Mouse (Mus musculus): ENCODE measurements around the gene Palm. TPM values are rescaled to one million over a fixed set of nuclear protein-coding genes. Genes with fewer than 3 reads are reported as not detected.

Gene Palm
- polyA plus RNA-seq, 1 experiment from 2014 or later: 56.8 TPM

DNA sequence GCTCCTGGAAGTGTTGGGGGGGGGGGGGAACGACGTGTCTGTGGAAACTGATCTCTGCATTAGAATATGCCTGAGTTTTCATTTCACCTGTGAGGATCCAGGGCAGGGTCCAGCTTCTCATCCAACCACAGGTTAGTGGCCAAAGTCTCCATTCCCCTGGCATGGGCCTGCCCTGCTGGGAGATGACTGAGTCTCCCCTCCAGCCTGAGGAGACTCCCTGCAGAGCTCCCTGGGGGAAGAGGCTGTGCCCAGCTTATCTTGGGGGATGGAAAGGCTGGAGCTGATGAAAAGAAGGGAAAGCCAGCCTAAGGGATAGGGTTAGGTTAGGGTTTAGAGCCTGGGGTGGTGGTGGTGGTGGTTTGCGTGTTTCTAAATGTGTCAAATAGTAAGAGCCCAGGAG lies 8.5 kb downstream of the Palm start:
- H3K27ac ChIP-seq (ENCODE audit: low read length): no peak overlapping the region

DNA sequence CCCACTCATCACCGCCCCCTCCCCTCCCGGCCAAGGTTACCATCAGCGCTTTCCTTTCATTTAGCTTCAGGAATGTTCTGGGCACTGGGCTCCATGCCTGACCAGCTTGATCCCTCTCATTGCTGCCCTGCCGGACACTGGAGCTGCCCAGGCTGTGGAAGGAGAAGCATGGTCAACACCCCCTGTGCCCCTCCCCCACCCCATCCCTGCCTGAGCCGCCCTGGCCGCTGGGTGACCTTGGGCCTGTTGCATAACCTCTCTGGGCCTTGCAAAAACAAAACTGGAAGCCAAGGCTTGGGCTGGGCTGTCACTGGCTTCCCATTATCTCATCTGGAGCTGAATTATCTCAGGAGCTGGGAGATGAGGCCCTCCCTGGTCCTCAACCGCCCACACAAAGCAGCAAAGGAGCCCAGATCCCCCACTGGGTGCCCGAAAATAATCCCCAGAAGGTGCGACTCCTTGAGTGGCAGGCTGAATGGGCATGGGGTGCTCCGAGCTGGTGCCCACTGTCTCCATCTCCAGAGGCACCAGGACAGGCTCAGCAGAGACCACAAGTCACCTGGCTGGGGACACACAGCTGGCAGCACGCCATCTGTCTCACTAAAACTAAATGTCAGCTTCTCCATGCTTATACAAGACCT lies 9.1 kb downstream of the Palm start:
- Histone ChIP-seq H3K27me3 (ENCODE audit: control insufficient read depth, insufficient read depth, low read length) (no peaks in the 10 kb centered on the region), H3K9ac (ENCODE audit: low read length) (no peak overlapping the region), H3K36me3 (ENCODE audit: control insufficient read depth, insufficient read depth, low read length) (no peaks in the 10 kb centered on the region), H3K4me1 (ENCODE audit: control insufficient read depth, insufficient read depth, low read length) (peaks cover 18% of the 10 kb centered on the region), H3K27ac (ENCODE audit: low read length) (no peak overlapping the region), H3K4me3 (replicated peaks; ENCODE audit: low read length) (no peak overlapping the region), H3K4me2 (ENCODE audit: low read depth, low read length) (no peak overlapping the region), H3K9me3 (replicated peaks; ENCODE audit: control insufficient read depth, low read length) (no peaks in the 10 kb centered on the region)
- ATAC-seq (ENCODE audit: insufficient read depth, low FRiP score): no peak
- 48% methylated on average over 11 of the region's 11 CpGs for WGBS

More for the DNA sequence above, 8.5 kb downstream of the Palm start:
- Histone ChIP-seq H3K4me1 (ENCODE audit: control insufficient read depth, insufficient read depth, low read length) (peaks cover 19% of the 10 kb centered on the region), H3K27me3 (ENCODE audit: control insufficient read depth, insufficient read depth, low read length) (no peaks in the 10 kb centered on the region), H3K9ac (ENCODE audit: low read length) (no peak overlapping the region), H3K36me3 (ENCODE audit: control insufficient read depth, insufficient read depth, low read length) (no peaks in the 10 kb centered on the region), H3K4me3 (replicated peaks; ENCODE audit: low read length) (no peak overlapping the region), H3K9me3 (replicated peaks; ENCODE audit: control insufficient read depth, low read length) (no peaks in the 10 kb centered on the region), H3K4me2 (ENCODE audit: low read depth, low read length) (no peak overlapping the region)
- WGBS: 48% methylated on average over 3 of the region's 3 CpGs
- no peak for ATAC-seq (ENCODE audit: insufficient read depth, low FRiP score)

DNA sequence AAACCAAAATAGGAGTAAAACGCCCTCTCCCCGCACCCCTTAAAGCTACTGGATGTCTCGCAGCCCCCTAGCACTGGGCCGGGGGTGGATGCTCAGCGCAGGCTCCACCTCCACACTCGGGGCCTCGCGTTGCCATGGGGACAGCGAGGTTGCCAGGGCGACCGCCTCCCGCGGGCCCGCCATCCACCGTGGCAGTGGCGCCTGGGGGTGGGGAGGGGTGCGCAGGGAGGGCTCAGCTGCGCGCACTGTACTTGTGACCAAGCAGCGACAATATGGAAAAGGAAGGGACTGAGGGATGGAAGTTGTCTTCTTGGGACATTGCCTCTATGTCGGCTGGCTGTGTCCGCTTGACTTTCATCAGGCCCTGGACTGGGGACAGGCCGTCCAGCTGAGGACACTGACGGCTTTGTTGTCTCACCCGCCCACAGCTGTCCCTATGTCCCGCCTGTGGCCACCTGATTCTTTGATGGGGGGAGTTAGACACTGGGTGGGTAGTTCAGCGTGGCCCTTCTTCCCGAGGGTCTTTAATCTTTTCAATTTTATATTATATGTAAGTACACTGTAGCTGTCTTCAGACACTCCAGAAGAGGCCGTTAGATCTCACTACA lies 10.4 kb downstream of the Palm start:
- ATAC-seq (ENCODE audit: insufficient read depth, low FRiP score): no peak
- H3K9me3 ChIP-seq (replicated peaks; ENCODE audit: control insufficient read depth, low read length): no peaks in the 10 kb centered on the region
- no peak overlapping the region for H3K27ac ChIP-seq (ENCODE audit: low read length)
- H3K27me3 ChIP-seq (ENCODE audit: control insufficient read depth, insufficient read depth, low read length): no peaks in the 10 kb centered on the region
- H3K9ac ChIP-seq (ENCODE audit: low read length): peak overlapping the region; percentile 22; the same call in 1 of the 2 replicates
- no peak overlapping the region for H3K4me3 ChIP-seq (replicated peaks; ENCODE audit: low read length)
- H3K36me3 ChIP-seq (ENCODE audit: control insufficient read depth, insufficient read depth, low read length): no peaks in the 10 kb centered on the region
- peaks cover 18% of the 10 kb centered on the region for H3K4me1 ChIP-seq (ENCODE audit: control insufficient read depth, insufficient read depth, low read length)
- peak overlapping the region; percentile 16 for H3K4me2 ChIP-seq (ENCODE audit: low read depth, low read length)
- 24% methylated on average over 29 of the region's 29 CpGs for WGBS

DNA sequence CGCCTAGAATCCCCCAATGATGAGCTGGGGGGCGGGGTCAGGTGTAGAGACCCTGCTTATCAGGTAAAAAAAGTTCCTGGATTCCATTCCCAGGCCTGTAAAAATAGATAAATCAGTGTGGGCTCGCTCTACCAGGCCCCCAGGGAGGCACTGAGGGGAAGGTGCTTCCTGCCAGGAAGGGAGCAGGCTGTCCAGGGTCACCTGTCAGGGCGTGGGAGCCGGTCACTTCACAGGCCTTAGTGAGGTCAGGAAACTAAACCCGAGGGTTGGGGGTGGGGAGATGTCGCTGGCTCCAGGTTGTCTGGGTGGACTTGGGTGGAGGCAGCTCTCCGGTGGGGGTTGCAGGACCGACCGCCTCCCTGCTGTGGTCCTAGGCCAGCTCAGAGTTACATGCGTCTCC lies 12.3 kb downstream of the Palm start:
- Histone ChIP-seq H3K9me3 (replicated peaks; ENCODE audit: control insufficient read depth, low read length) (no peaks in the 10 kb centered on the region), H3K27me3 (ENCODE audit: control insufficient read depth, insufficient read depth, low read length) (no peaks in the 10 kb centered on the region), H3K4me3 (replicated peaks; ENCODE audit: low read length) (no peak overlapping the region), H3K9ac (ENCODE audit: low read length) (no peak overlapping the region), H3K4me1 (ENCODE audit: control insufficient read depth, insufficient read depth, low read length) (peaks cover 18% of the 10 kb centered on the region), H3K27ac (ENCODE audit: low read length) (no peak overlapping the region), H3K4me2 (ENCODE audit: low read depth, low read length) (no peak overlapping the region), H3K36me3 (ENCODE audit: control insufficient read depth, insufficient read depth, low read length) (no peaks in the 10 kb centered on the region)
- WGBS: 55% methylated on average over 11 of the region's 11 CpGs
- ATAC-seq (ENCODE audit: insufficient read depth, low FRiP score): no peak

DNA sequence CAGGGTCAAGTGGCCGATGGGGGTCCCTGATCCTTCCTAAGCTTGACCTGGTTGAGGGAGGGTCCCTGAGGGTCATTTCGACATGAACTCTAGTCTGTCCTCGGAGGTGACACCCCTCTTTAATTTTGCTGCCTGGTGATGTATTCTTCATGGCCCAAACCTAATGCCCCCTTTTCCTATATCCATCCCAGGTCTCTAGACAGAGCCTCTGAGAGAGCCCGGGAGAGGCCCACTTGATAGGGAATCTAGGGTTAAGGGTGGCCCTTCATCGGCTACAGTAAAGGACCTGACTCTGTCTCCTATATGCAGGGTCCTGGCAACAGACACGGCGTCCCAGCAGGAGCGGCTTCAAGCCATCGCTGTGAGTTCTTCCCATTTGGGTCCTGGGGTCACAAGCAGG lies 13.0 kb downstream of the Palm start:
- ATAC-seq (ENCODE audit: insufficient read depth, low FRiP score): no peak
- 80% methylated on average over 9 of the region's 9 CpGs for WGBS
- Histone ChIP-seq H3K4me1 (ENCODE audit: control insufficient read depth, insufficient read depth, low read length) (peaks cover 18% of the 10 kb centered on the region), H3K9ac (ENCODE audit: low read length) (no peak overlapping the region), H3K36me3 (ENCODE audit: control insufficient read depth, insufficient read depth, low read length) (no peaks in the 10 kb centered on the region), H3K27ac (ENCODE audit: low read length) (no peak overlapping the region), H3K9me3 (replicated peaks; ENCODE audit: control insufficient read depth, low read length) (no peaks in the 10 kb centered on the region), H3K27me3 (ENCODE audit: control insufficient read depth, insufficient read depth, low read length) (no peaks in the 10 kb centered on the region), H3K4me3 (replicated peaks; ENCODE audit: low read length) (no peak overlapping the region), H3K4me2 (ENCODE audit: low read depth, low read length) (no peak overlapping the region)

DNA sequence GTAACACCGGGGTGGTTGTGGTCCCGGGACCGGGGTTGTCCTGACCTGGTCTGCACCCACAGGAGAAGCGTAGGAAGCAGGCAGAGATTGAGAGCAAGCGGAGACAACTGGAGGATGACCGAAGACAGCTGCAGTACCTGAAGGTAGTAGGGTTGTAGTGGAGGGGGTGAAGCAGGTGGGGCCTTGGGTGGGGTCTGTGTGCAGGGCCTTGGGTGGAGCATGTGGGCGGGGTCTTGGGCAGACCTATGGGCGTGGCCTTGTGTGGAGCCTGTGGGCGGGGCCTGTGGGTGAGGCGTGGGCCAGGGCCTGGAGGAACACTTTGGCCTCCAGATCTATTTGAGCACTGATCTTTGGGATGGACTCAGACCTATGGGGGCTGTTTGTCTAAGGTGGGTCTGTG lies 13.6 kb downstream of the Palm start:
- H3K4me2 ChIP-seq (ENCODE audit: low read depth, low read length): no peak overlapping the region
- H3K9ac ChIP-seq (ENCODE audit: low read length): no peak overlapping the region
- ATAC-seq (ENCODE audit: insufficient read depth, low FRiP score): peak; percentile 48; the same call in 1 of the 2 replicates
- H3K36me3 ChIP-seq (ENCODE audit: control insufficient read depth, insufficient read depth, low read length): no peaks in the 10 kb centered on the region
- H3K27ac ChIP-seq (ENCODE audit: low read length): no peak overlapping the region
- 79% methylated on average over 10 of the region's 10 CpGs for WGBS
- no peak overlapping the region for H3K4me3 ChIP-seq (replicated peaks; ENCODE audit: low read length)
- H3K9me3 ChIP-seq (replicated peaks; ENCODE audit: control insufficient read depth, low read length): no peaks in the 10 kb centered on the region
- peaks cover 18% of the 10 kb centered on the region for H3K4me1 ChIP-seq (ENCODE audit: control insufficient read depth, insufficient read depth, low read length)
- no peaks in the 10 kb centered on the region for H3K27me3 ChIP-seq (ENCODE audit: control insufficient read depth, insufficient read depth, low read length)

DNA sequence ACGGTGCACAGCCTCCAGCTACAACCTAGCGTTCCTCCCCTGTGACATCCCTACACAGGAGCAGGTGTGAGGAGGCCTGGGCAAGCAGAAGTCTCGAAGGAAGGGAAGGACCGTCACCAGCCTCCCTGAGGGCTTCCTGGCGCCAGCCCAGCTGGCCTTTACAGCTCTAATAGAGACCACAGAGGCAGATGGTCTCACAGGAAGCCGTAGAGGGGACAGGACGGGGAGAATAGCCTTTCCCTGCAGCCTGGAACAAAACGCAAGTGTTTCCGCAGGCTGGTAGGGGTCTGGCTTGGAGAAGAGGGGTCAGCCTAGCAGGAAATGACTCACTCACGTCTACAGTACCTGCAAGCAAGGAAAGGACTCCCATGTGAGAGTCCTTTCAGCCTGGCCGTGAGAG lies 14.5 kb downstream of the Palm start:
- Histone ChIP-seq H3K27ac (ENCODE audit: low read length) (peak overlapping the region; percentile 17; the same call in 1 of the 2 replicates), H3K27me3 (ENCODE audit: control insufficient read depth, insufficient read depth, low read length) (no peaks in the 10 kb centered on the region), H3K4me2 (ENCODE audit: low read depth, low read length) (no peak overlapping the region), H3K4me3 (replicated peaks; ENCODE audit: low read length) (no peak overlapping the region), H3K9ac (ENCODE audit: low read length) (no peak overlapping the region), H3K36me3 (ENCODE audit: control insufficient read depth, insufficient read depth, low read length) (no peaks in the 10 kb centered on the region), H3K9me3 (replicated peaks; ENCODE audit: control insufficient read depth, low read length) (no peaks in the 10 kb centered on the region), H3K4me1 (ENCODE audit: control insufficient read depth, insufficient read depth, low read length) (peaks cover 14% of the 10 kb centered on the region)
- 70% methylated on average over 11 of the region's 11 CpGs for WGBS
- ATAC-seq (ENCODE audit: insufficient read depth, low FRiP score): no peak; the same call in 1 of the 2 replicates

DNA sequence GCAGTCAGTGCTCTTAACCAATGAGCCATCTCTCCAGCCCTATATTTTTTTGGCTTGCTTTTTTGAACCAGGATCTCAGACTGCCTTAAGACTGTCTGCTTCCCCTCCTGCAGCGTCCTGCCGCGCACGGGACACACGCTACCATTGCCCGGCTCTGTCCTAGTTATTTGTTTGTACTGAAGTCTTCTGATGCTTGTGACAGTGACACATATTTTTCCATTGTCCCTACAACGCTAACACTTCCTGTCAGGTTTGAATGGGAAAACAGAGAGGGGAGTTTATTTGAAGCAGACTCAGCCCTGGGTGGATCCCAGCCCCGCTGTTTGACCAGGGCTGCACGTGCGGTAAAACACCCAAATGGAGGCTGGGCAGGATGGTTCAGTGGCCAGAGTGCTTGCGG lies 15.4 kb downstream of the Palm start:
- Histone ChIP-seq H3K27ac (ENCODE audit: low read length) (no peak overlapping the region), H3K27me3 (ENCODE audit: control insufficient read depth, insufficient read depth, low read length) (no peaks in the 10 kb centered on the region), H3K36me3 (ENCODE audit: control insufficient read depth, insufficient read depth, low read length) (no peaks in the 10 kb centered on the region), H3K4me2 (ENCODE audit: low read depth, low read length) (no peak overlapping the region), H3K9me3 (replicated peaks; ENCODE audit: control insufficient read depth, low read length) (no peaks in the 10 kb centered on the region), H3K4me1 (ENCODE audit: control insufficient read depth, insufficient read depth, low read length) (peaks cover 8% of the 10 kb centered on the region), H3K9ac (ENCODE audit: low read length) (no peak overlapping the region), H3K4me3 (replicated peaks; ENCODE audit: low read length) (no peak overlapping the region)
- WGBS: 83% methylated on average over 11 of the region's 11 CpGs
- no peak for ATAC-seq (ENCODE audit: insufficient read depth, low FRiP score)

DNA sequence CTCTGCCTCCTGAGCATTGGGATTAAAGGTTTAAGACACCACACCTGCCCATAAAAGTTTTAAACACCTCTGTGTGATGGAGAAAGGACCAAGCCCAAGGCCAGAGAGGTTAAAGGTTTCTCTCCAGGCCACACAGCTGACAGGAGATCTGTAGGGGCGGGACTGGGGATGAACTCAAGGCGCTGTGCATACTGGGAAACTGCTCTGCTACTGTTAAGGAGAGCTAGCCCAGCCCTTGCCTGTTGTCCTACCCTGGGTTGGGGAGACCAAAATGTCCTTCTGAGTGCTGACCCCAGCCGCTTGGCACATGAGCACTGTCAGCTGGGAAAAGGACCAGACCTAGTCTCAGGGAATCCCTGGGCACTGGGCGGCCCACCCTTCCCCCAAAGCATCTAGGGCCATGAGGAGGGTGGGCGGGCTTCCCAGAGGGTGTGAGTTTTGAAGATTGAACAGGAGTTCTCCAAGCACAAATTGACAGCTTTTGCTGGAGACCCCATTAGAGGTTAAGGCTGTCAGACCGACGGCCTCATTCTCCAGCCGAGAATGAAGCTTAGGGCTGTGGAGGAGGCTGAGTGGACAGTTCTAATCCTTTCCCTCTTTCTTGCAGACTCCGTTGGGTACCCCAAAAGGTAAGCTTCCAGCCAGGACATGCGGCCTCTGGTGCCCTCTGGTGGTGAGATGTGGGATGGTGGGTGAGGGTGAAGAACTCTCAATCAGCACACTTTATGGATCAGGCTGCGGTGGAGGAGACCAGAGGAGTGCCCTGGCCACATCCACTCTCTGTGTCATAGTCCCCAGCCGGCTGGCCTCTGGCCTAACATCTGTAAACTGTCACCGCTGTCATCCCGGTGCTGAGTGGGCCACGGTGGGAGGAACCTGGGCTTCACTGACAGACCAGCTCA lies 18.6 kb downstream of the Palm start:
- no peak overlapping the region for H3K9ac ChIP-seq (ENCODE audit: low read length)
- peak; percentile 51; the same call in 1 of the 2 replicates for ATAC-seq (ENCODE audit: insufficient read depth, low FRiP score)
- H3K27ac ChIP-seq (ENCODE audit: low read length): no peak overlapping the region
- no peaks in the 10 kb centered on the region for H3K9me3 ChIP-seq (replicated peaks; ENCODE audit: control insufficient read depth, low read length)
- 0 out of 2 replicates have a peak, but pooled peaks cover 4% of the 10 kb centered on the region for H3K36me3 ChIP-seq (ENCODE audit: control insufficient read depth, insufficient read depth, low read length)
- no peak overlapping the region for H3K4me2 ChIP-seq (ENCODE audit: low read depth, low read length)
- no peak overlapping the region for H3K4me3 ChIP-seq (replicated peaks; ENCODE audit: low read length)
- H3K27me3 ChIP-seq (ENCODE audit: control insufficient read depth, insufficient read depth, low read length): no peaks in the 10 kb centered on the region
- H3K4me1 ChIP-seq (ENCODE audit: control insufficient read depth, insufficient read depth, low read length): 0 out of 2 replicates have a peak, but pooled peaks cover 2% of the 10 kb centered on the region
- WGBS: 29% methylated on average over 15 of the region's 15 CpGs

All from stomach, embryonic 16.5 days (tissue).